ENCODE assay signal across 12 mouse cellular contexts in the genomic region with DNA sequence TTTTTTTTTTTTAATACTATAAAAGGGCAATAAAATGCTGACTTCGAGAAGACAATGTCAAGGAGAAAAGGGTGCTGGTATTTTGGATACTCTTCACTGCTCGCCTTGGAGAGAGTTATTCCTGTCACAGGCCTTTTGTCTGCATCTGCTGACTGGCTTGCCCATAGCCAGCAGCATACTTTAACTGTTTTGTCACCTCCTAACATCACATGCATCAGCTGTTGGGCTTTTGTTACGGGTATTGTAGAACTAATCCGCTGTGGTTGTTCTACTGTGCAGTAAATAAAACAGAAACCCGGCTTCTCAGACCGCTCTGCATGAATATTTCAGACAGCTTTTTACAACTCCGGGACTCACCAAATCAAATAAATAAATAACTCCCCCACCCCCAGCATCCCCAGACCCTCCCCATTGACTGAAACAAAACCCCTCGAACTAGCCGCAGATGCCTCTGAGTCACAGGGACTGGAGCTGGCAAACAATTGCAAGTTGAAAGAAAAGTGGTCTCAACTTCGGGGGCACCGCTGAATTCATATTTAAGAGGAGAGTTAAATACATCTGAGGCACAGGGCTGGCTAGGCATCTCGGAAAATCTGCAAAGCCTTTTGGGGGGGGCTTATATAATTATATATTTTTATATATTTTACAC. TPM values are rescaled to one million over a fixed set of nuclear protein-coding genes. Genes with fewer than 3 reads are reported as not detected.
DNase-seq lines count a peak whose midpoint lies in the region; ATAC-seq and TF ChIP-seq lines count a peak whose summit lies in the region.
"Had no signal": no experiment of that assay in that cellular context is flagged by ENCODE, and none has a peak within 500 bp of the region (broad histone marks: within the 10 kb centered on the region; RNA-seq: fewer than 3 reads in every experiment).

No protein-coding gene starts in this region.

- no peaks in the 10 kb centered on the region for H3K27me3 ChIP-seq in heart, embryonic 12.5 days (replicated peaks)
- H3K27me3 ChIP-seq in midbrain, embryonic 10.5 days (ENCODE audit: low read depth, poor library complexity, severe bottlenecking) = peaks cover 16% of the 10 kb centered on the region

- DNase-seq in adrenal gland, adult 2 months = peak; percentile 47
- no peak for DNase-seq in adrenal gland, adult 18-20 months (ENCODE audit: low spot score in 2 of 2)
- peak; percentile 78 for DNase-seq in brain, embryonic 14.5 days (ENCODE audit: low read depth)
- peak; percentile 45 for DNase-seq in midbrain, embryonic 10.5 days (ENCODE audit: low spot score)
- no peak for DNase-seq in thymus, postnatal 10 days (ENCODE audit: low spot score in 2 of 2)
- no peak for DNase-seq in ovary, postnatal 14 days (ENCODE audit: low spot score)
- DNase-seq: gastrocnemius, adult 2 months; kidney, adult 2 months; lung, postnatal 14 days had no signal

- no peaks in the 10 kb centered on the region for H3K9me3 ChIP-seq in heart, embryonic 12.5 days (replicated peaks)
- H3K9me3 ChIP-seq in midbrain, embryonic 10.5 days (replicated peaks) = no peaks in the 10 kb centered on the region

- peak overlapping the region; percentile 98 for H3K27ac ChIP-seq in heart, embryonic 12.5 days (ENCODE audit: poor library complexity, severe bottlenecking)
- peak overlapping the region; percentile 81 for H3K27ac ChIP-seq in midbrain, embryonic 10.5 days (replicated peaks)
- H3K27ac ChIP-seq: gastrocnemius, adult 2 months had no signal

- no peak for TF ChIP-seq CTCF in brain, embryonic 14.5 days (IDR thresholded peaks at IDR 0.05; ENCODE audit: borderline replicate concordance, extremely low read depth, insufficient read depth, insufficient read length)

- peak overlapping the region; percentile 47; the same call in 1 of the 2 replicates for H3K9ac ChIP-seq in heart, embryonic 12.5 days

- 45% methylated on average over 12 of the region's 12 CpGs for WGBS in heart, embryonic 12.5 days
- WGBS in midbrain, embryonic 10.5 days = 14% methylated on average over 12 of the region's 12 CpGs

- peak overlapping the region; percentile 16; the same call in 1 of the 2 replicates for H3K4me2 ChIP-seq in heart, embryonic 12.5 days

- no peak overlapping the region for H3K4me3 ChIP-seq in heart, embryonic 12.5 days
- peak overlapping the region; percentile 29; the same call in 1 of the 2 replicates for H3K4me3 ChIP-seq in midbrain, embryonic 10.5 days
- H3K4me3 ChIP-seq: gastrocnemius, adult 2 months had no signal

- TF ChIP-seq POLR2A in brain, embryonic 14.5 days (IDR thresholded peaks at IDR 0.05; ENCODE audit: borderline replicate concordance, extremely low read depth, insufficient read depth, insufficient read length, poor library complexity, severe bottlenecking) = no peak

- H3K36me3 ChIP-seq in heart, embryonic 12.5 days = peaks cover 26% of the 10 kb centered on the region
- H3K36me3 ChIP-seq in midbrain, embryonic 10.5 days = peaks cover 11% of the 10 kb centered on the region

- peaks cover 70% of the 10 kb centered on the region for H3K4me1 ChIP-seq in heart, embryonic 12.5 days (replicated peaks)
- H3K4me1 ChIP-seq in midbrain, embryonic 10.5 days = peaks cover 76% of the 10 kb centered on the region

- ATAC-seq in heart, embryonic 12.5 days (ENCODE audit: insufficient number of reproducible peaks, low FRiP score) = 0 out of 2 replicates have a peak, but pooled peaks have one; percentile 34
- no peak for ATAC-seq in frontal cortex, adult (ENCODE audit: low TSS enrichment)

RNA-seq across cellular contexts. Expression of a gene that starts 41.7 kb away (rescaled TPM):
- total RNA-seq in adrenal gland, adult 2 months (2021) = 10 to 100 TPM; 33.4 to 34.0 TPM
- polyA plus RNA-seq in adrenal gland, adult 2 months (2012; rRNA removed) = 17.4 and 22.8 TPM in 2 replicates
- total RNA-seq in adrenal gland, adult 18-20 months (2021) = 10 to 100 TPM; 16.2 to 28.2 TPM
- polyA plus RNA-seq in brain, embryonic 14.5 days (2012; rRNA removed) = 11.3 and 14.5 TPM in 2 replicates
- polyA plus RNA-seq in heart, embryonic 12.5 days (2016; fragmentation: Nextera tagmentation; extraction: Ambion mirVana) = 26.5 and 29.6 TPM in 2 replicates
- 6.5 and 10.3 TPM in 2 replicates for polyA plus RNA-seq in midbrain, embryonic 10.5 days (2016; fragmentation: Nextera tagmentation; extraction: Ambion mirVana)
- total RNA-seq: MEL had no signal

Comparison
In these comparisons a context has a peak if more than half of its experiments do, and no peak if none do; other contexts are left out.
1. DNase-seq: peak in adrenal gland, adult 2 months (single experiment), brain, embryonic 14.5 days (single experiment) and midbrain, embryonic 10.5 days (single experiment); none in adrenal gland, adult 18-20 months (0 of 2), thymus, postnatal 10 days (0 of 2) and ovary, postnatal 14 days (single experiment).